Mouse (Mus musculus) stomach, embryonic 14.5 days (tissue): ENCODE results near the gene Zfp697. TPM values are rescaled to one million over a fixed set of nuclear protein-coding genes. Genes with fewer than 3 reads are reported as not detected.

Experiments used
- ATAC-seq: fragments of 200-750 bp; cut with Nextera tagmentation; 2 replicates; pipeline ENCODE4 v1.8.0; 2017; ENCODE audit warnings: low read depth, moderate TSS enrichment; ENCODE audit not compliant: insufficient number of reproducible peaks, insufficient read depth, low FRiP score
- H3K27ac ChIP-seq: fragments of 300-500 bp; sonication (generic); 2 replicates; pipeline ENCODE4 v1.5.1; 2014; ENCODE audit warnings: mild to moderate bottlenecking, low read length, moderate library complexity, mixed read lengths
- H3K27me3 ChIP-seq: fragments of 300-500 bp; sonication (generic); 2 replicates; pipeline ENCODE4 v1.6.1; 2014; ENCODE audit warnings: low read length, control low read depth, mixed read lengths; ENCODE audit not compliant: control insufficient read depth, insufficient read depth
- H3K36me3 ChIP-seq: fragments of 300-500 bp; sonication (generic); 2 replicates; pipeline ENCODE4 v1.6.1; 2014; ENCODE audit warnings: mild to moderate bottlenecking, control low read depth, low read length, moderate library complexity, mixed read lengths; ENCODE audit not compliant: control insufficient read depth, insufficient read depth
- H3K4me1 ChIP-seq: fragments of 300-500 bp; sonication (generic); 2 replicates; pipeline ENCODE4 v1.6.1; 2014; ENCODE audit warnings: low read length, control low read depth, mixed read lengths; ENCODE audit not compliant: control insufficient read depth, insufficient read depth
- H3K4me2 ChIP-seq: fragments of 300-500 bp; sonication (generic); replicated peaks from 2 replicates; pipeline ENCODE4 v1.6.1; 2014; ENCODE audit warnings: low read depth, low read length, control low read depth
- H3K4me3 ChIP-seq: fragments of 300-500 bp; sonication (generic); 2 replicates; pipeline ENCODE4 v1.5.1; 2014; ENCODE audit warnings: low read depth, low read length, control low read depth
- H3K9ac ChIP-seq: fragments of 300-500 bp; sonication (generic); replicated peaks from 2 replicates; pipeline ENCODE4 v1.6.1; 2014; ENCODE audit warnings: low read depth, mild to moderate bottlenecking, control low read depth, low read length, moderate library complexity, mixed read lengths
- H3K9me3 ChIP-seq: fragments of 300-500 bp; sonication (generic); 2 replicates; pipeline ENCODE4 v1.6.1; 2016; ENCODE audit warnings: low read depth, low read length, control low read depth; ENCODE audit not compliant: control insufficient read depth
- WGBS: fragments of 180-500 bp; shearing (Covaris S2); extraction: QIAGEN DNeasy Blood & Tissue Kit; methylation state at CpG from one replicate; pipeline ENCODE4 v1.1.7; 2014; 5-methylcytosine and 5-hydroxymethylcytosine counted together
- polyA plus RNA-seq: library from polyadenylated mRNA; unstranded; fragments of >200 nt; fragmentation: Nextera tagmentation; extraction: Ambion mirVana; gene quantifications from 2 replicates; pipeline ENCODE4 v1.2.1, GENCODE M21; 2014

The Zfp697 gene
- polyA plus RNA-seq, 1 experiment from 2014 or later = 10.1 TPM

DNA sequence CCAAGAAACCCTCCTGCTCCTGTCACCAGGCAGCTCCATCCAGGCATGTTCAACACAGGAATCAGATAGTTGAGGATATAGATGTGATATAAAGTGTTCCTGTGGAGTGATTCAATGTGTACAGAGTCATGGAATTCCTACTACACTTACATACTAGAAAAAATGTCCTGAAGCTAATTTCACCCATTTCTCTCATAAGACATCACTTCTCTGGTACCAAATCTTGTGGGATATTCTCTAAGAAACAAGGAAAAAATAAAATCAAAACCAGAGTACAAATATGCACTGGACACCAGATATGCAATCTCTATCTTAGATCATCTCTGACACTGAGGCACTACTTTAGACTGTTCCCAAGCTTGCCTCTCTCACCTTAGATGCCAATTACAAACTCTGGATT is 247.9 kb downstream of the Zfp697 start, which contains the start of gene Hsd3b5:
Hsd3b5 (minus strand) TSS at position 101 of the 400 bp plus-strand sequence.
- no peak within 1 kb of the TSS for H3K4me3 ChIP-seq

DNA sequence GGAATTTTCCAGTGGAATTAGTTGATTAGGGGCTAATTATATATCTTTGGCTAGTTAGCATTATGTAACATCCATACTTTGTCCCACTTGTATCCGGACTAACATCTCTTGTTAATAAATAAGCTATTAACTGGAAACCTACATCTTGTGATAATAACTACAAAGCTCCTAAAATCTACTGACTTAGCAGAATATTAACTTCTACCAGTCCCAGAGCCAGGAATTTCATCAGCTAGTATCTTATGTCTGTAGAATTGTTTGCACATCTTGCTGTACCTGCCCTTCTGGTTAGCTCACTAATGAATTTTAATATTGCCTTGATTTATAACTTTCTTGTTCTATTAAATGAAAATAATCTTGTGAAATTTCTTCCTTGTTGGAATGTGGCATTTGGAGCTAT is 252.9 kb downstream of the Zfp697 start:
- no peaks in the 10 kb centered on the region for H3K9me3 ChIP-seq
- no peaks in the 10 kb centered on the region for H3K36me3 ChIP-seq
- WGBS = 76% methylated on average over 1 of the region's 1 CpGs
- H3K27me3 ChIP-seq = no peaks in the 10 kb centered on the region
- no peak overlapping the region for H3K4me2 ChIP-seq
- no peak overlapping the region for H3K27ac ChIP-seq
- ATAC-seq = no peak
- H3K9ac ChIP-seq = no peak overlapping the region
- no peaks in the 10 kb centered on the region for H3K4me1 ChIP-seq
- H3K4me3 ChIP-seq = no peak overlapping the region

More for the DNA sequence above, 247.9 kb downstream of the Zfp697 start, which contains the start of gene Hsd3b5:
- Histone ChIP-seq H3K4me1 (no peaks in the 10 kb centered on the region), H3K27ac (no peak within 1 kb of the TSS), H3K36me3 (no peaks in the 10 kb centered on the region), H3K9me3 (no peaks in the 10 kb centered on the region), H3K27me3 (no peaks in the 10 kb centered on the region), H3K9ac (no peak within 1 kb of the TSS), H3K4me2 (no peak within 1 kb of the TSS)
- ATAC-seq = no peak

DNA sequence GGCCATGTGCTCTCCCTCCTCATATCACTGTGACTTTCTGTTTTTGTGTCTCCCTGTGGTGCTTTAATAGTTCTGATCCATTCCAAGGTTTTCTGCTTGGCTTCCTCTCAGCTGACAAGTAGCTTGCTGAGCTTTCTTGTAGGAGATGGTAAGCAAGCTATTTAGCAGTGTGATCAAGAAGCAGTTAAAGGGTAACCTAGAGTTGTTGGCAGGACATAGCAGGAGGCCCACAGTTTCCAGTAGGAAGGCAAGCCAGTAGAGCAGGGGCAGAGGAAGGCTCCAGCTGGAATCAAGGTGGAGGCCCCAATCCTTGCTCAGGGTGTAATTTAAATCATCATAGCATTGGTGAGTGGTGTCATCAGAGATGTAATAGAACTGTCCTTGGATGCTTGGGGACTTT is 298.5 kb downstream of the Zfp697 start:
- no peak overlapping the region for H3K27ac ChIP-seq
- no peak overlapping the region for H3K9ac ChIP-seq
- H3K4me3 ChIP-seq = no peak overlapping the region
- no peak for ATAC-seq
- no peaks in the 10 kb centered on the region for H3K36me3 ChIP-seq
- no peaks in the 10 kb centered on the region for H3K4me1 ChIP-seq
- H3K9me3 ChIP-seq = no peaks in the 10 kb centered on the region
- H3K27me3 ChIP-seq = no peaks in the 10 kb centered on the region
- no peak overlapping the region for H3K4me2 ChIP-seq

DNA sequence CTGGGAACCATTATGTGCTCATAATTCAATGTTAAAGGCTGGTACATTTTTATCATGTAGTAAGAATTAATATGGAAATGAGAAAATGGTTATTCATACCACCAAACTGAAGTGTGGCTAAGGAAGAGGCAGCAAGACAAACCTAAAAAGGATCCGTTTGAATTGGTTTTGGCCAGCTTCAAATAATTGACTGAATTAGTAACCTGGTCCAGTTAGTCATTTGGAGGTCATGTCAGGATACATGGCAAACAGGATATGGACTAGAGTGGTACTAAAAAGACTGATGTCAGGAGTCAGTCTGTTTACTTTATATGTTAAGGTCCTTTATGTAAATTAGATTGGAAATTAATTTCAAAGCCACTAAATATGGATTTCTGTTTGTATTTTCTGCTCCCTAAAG is 300.1 kb downstream of the Zfp697 start:
- no peak for ATAC-seq
- H3K27ac ChIP-seq = no peak overlapping the region
- WGBS = 81% methylated on average over 1 of the region's 1 CpGs

DNA sequence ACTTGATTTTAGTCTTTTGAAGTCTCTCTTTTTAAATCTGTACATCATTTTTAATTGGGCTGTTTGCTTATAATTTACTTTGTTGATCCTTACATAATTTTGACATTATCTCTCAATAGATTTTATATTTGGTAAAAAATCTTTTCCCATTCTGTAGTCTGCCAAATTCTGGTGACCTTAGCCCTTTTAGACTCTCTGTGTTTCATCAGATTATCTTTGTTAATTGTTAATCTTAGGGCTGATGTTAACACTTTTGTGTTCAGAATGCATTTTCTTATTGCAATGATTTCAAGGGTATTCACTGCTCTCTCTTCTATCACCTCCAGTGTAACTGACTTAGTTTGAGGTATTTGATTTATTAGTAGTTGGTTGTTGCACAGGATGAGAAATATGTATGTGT is 338.5 kb downstream of the Zfp697 start:
- H3K9me3 ChIP-seq = no peaks in the 10 kb centered on the region
- no peak overlapping the region for H3K4me2 ChIP-seq
- H3K4me1 ChIP-seq = no peaks in the 10 kb centered on the region
- no peaks in the 10 kb centered on the region for H3K27me3 ChIP-seq
- no peak overlapping the region for H3K9ac ChIP-seq
- ATAC-seq = no peak
- no peak overlapping the region for H3K27ac ChIP-seq
- no peaks in the 10 kb centered on the region for H3K36me3 ChIP-seq
- H3K4me3 ChIP-seq = no peak overlapping the region

More for the DNA sequence above, 300.1 kb downstream of the Zfp697 start:
- H3K4me3 ChIP-seq = no peak overlapping the region
- H3K9ac ChIP-seq = no peak overlapping the region
- no peaks in the 10 kb centered on the region for H3K9me3 ChIP-seq
- no peaks in the 10 kb centered on the region for H3K4me1 ChIP-seq
- no peak overlapping the region for H3K4me2 ChIP-seq
- no peaks in the 10 kb centered on the region for H3K36me3 ChIP-seq
- H3K27me3 ChIP-seq = no peaks in the 10 kb centered on the region

DNA sequence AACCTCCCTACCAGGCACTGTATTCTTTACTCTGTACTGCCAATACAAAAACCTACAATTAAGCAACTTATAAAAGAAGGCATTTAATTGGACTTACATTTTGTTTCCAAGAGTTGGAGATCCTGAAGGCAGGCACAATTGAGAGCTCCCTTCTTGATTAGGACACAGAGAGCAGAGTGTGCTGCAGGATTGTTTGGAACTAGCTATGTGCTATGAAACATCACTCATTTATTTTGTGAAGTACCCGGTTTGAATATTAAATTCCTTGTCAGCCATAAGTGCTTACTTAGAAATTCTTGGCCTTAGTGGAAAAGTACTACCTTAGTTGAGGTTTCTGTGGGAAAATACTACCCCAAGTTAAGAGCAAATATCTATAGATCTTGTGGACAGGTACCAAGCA is 342.1 kb downstream of the Zfp697 start, which contains the start of gene Hsd3b2:
Hsd3b2 (minus strand) TSS at position 168 of the 400 bp plus-strand sequence.
- Histone ChIP-seq H3K36me3 (no peaks in the 10 kb centered on the region), H3K27ac (no peak within 1 kb of the TSS), H3K4me3 (no peak within 1 kb of the TSS), H3K9ac (no peak within 1 kb of the TSS), H3K9me3 (no peaks in the 10 kb centered on the region), H3K4me2 (no peak within 1 kb of the TSS), H3K4me1 (no peaks in the 10 kb centered on the region), H3K27me3 (no peaks in the 10 kb centered on the region)
- no peak for ATAC-seq
- 59% methylated on average over 1 of the region's 1 CpGs for WGBS

DNA sequence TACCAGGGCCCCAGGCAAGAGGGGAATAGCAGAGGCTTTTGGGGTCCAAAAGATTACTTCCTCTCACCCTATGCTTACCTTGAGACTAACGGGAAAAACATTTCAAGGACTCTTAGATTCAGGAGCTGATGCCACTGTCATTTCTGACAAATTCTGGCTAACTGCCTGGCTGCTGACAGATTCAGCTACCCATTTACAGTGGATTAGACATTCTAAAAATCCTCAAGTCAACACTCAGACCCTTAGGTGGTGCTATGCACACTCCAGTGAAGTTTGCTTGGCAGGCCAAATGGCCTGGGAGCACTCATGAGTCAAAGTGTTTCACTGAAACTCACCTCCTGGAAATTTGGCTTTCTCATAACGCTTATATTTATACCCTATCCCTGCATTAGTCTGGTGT is 344.0 kb downstream of the Zfp697 start:
- no peaks in the 10 kb centered on the region for H3K9me3 ChIP-seq
- H3K27me3 ChIP-seq = no peaks in the 10 kb centered on the region
- H3K4me3 ChIP-seq = no peak overlapping the region
- H3K27ac ChIP-seq = no peak overlapping the region
- H3K4me1 ChIP-seq = no peaks in the 10 kb centered on the region
- 80% methylated on average over 2 of the region's 2 CpGs for WGBS
- ATAC-seq = no peak
- no peak overlapping the region for H3K4me2 ChIP-seq
- H3K9ac ChIP-seq = no peak overlapping the region
- H3K36me3 ChIP-seq = no peaks in the 10 kb centered on the region

DNA sequence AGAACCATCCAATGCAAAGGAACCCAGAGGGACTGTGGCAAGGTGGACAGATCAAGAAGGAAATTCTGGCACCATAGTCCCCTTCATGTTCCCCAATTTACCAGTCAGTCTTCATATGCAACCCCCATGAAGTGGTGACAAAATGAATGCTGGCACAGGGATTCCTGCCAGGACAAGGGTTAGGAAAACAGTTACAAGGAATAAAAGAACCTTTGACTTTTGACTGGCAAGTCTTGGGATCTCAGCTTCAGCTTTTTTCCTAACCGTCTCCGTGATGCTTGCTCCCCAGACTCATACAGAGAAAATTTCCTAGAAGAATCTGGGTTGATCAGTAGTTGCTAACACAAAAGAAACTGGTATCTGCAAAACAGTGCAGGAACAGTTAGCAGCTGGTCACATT is 351.5 kb downstream of the Zfp697 start:
- Histone ChIP-seq H3K27ac (no peak overlapping the region), H3K9ac (no peak overlapping the region), H3K36me3 (no peaks in the 10 kb centered on the region), H3K9me3 (no peaks in the 10 kb centered on the region), H3K4me1 (no peaks in the 10 kb centered on the region), H3K4me3 (no peak overlapping the region), H3K27me3 (no peaks in the 10 kb centered on the region), H3K4me2 (no peak overlapping the region)
- ATAC-seq = no peak
- WGBS = 93% methylated on average over 2 of the region's 2 CpGs

DNA sequence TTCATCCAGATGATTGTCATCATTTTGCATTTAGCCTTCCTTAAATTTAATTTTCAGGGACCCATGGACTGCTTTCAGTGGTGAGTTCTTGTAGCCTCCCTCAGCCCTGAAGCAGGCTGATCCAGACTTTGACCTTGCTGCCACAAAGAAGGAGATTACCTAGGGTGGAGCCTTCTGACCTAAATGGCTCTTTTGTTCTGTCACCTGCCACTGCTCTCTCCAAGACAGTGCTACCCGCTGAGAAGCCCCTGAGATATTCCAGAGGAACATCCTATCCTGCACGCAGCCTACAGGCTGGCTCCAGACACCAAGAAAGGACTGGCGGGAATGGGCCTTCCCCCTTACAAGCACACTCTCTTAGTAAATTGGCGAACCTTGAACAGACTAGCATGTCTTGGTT is 352.1 kb downstream of the Zfp697 start:
- Histone ChIP-seq H3K9me3 (no peaks in the 10 kb centered on the region), H3K4me3 (no peak overlapping the region), H3K36me3 (no peaks in the 10 kb centered on the region), H3K9ac (no peak overlapping the region), H3K4me1 (no peaks in the 10 kb centered on the region), H3K27me3 (no peaks in the 10 kb centered on the region), H3K27ac (no peak overlapping the region), H3K4me2 (no peak overlapping the region)
- no peak for ATAC-seq
- 73% methylated on average over 4 of the region's 4 CpGs for WGBS
